Mouse (Mus musculus) G1E (cell line): ENCODE measurements at regions not wholly inside any gene's neighbourhood (a gene's known extent, or its start where the extent isn't known, plus 50 kb on each side); places are given as distances from the start of the nearest gene placed in this dataset.
"Not testable (repeated sequence)": the region's sequence is repeated elsewhere in the genome, so short reads cannot be mapped to it uniquely, and the experiment has no call there.

ENCODE experiments used
- ATAC-seq: 2 replicates; pipeline ENCODE4 v1.8.0; 2016; ENCODE audit warnings: mild to moderate bottlenecking; ENCODE audit not compliant: insufficient number of reproducible peaks, poor library complexity, low FRiP score, severe bottlenecking; ENCODE audit errors: extremely low read depth
- DNase-seq: peaks from one replicate; pipeline ENCODE4 v3.0.0; 2012; ENCODE audit warnings: low spot score
- H3K27me3 ChIP-seq: 2 replicates; pipeline ENCODE4 v1.6.1; 2012; ENCODE audit warnings: mild to moderate bottlenecking, low read length, inconsistent platforms; ENCODE audit not compliant: insufficient read depth
- H3K36me3 ChIP-seq: replicated peaks from 2 replicates; pipeline ENCODE3; 2012; ENCODE audit warnings: mild to moderate bottlenecking, inconsistent platforms
- H3K4me1 ChIP-seq: 2 replicates; pipeline ENCODE4 v1.6.1; 2012; ENCODE audit warnings: low read depth, low read length, inconsistent platforms, mixed read lengths; ENCODE audit not compliant: insufficient read depth
- H3K4me3 ChIP-seq: 2 replicates; pipeline ENCODE4 v1.5.1; 2012; ENCODE audit warnings: low read depth, mild to moderate bottlenecking, inconsistent platforms, low read length, moderate library complexity, mixed read lengths
- H3K9me3 ChIP-seq: replicated peaks from 2 replicates; pipeline ENCODE4 v1.6.1; 2012; ENCODE audit warnings: inconsistent platforms
- CTCF ChIP-seq: IDR thresholded peaks from 2 replicates; pipeline ENCODE4 v1.5.1; 2012; ENCODE audit warnings: low read depth, low read length, inconsistent platforms, mixed read lengths
- GATA1 ChIP-seq: IDR thresholded peaks from 2 replicates; pipeline ENCODE4 v1.6.1; 2012; ENCODE audit warnings: borderline replicate concordance, low read length, inconsistent platforms, mixed read lengths
- GATA2 ChIP-seq: IDR thresholded peaks from 2 replicates; pipeline ENCODE4 v1.6.1; 2012; ENCODE audit warnings: low read depth, low read length, inconsistent platforms, borderline replicate concordance
- POLR2AphosphoS5 ChIP-seq: IDR thresholded peaks from 2 replicates; pipeline ENCODE4 v1.6.1; 2012; ENCODE audit warnings: low read depth, low read length, inconsistent platforms; ENCODE audit not compliant: insufficient replicate concordance
- TAL1 ChIP-seq: conservative IDR thresholded peaks from 2 replicates; pipeline ENCODE4 v1.6.1; 2012; ENCODE audit warnings: low read depth, low read length, inconsistent platforms, mixed read lengths

- H3K4me3 ChIP-seq, H3K4me1 ChIP-seq, H3K9me3 ChIP-seq, DNase-seq, ATAC-seq, H3K36me3 ChIP-seq, H3K27me3 ChIP-seq: not testable (repeated sequence)
Observed at GRCm38 (mm10) chr4:9724801-9725200, 1149.5 kb upstream of the 2610301B20Rik start.

GRCm38 (mm10) chr4:9737691-9738090 is 1136.6 kb upstream of the 2610301B20Rik start:
- peaks cover 36% of the 10 kb centered on the region for H3K4me1 ChIP-seq
- H3K27me3 ChIP-seq = no peaks in the 10 kb centered on the region
- TF ChIP-seq GATA2 (no peak), GATA1 (no peak), POLR2AphosphoS5 (no peak)
- no peak for DNase-seq
- no peak for ATAC-seq
- H3K4me3 ChIP-seq = no peak overlapping the region
- no peaks in the 10 kb centered on the region for H3K9me3 ChIP-seq
- H3K36me3 ChIP-seq = no peaks in the 10 kb centered on the region

GRCm38 (mm10) chr4:9747411-9747938 is 1126.8 kb upstream of the 2610301B20Rik start:
- no peak overlapping the region; the same call in 1 of the 2 replicates for H3K4me3 ChIP-seq
- DNase-seq = peak; percentile 6
- peaks cover 77% of the 10 kb centered on the region for H3K4me1 ChIP-seq
- H3K36me3 ChIP-seq = no peaks in the 10 kb centered on the region
- ATAC-seq = peak; percentile 87
- TF ChIP-seq TAL1 (peak; percentile 66), GATA2 (no peak)
- H3K9me3 ChIP-seq = no peaks in the 10 kb centered on the region
- no peaks in the 10 kb centered on the region for H3K27me3 ChIP-seq

- Histone ChIP-seq H3K9me3 (no peaks in the 10 kb centered on the region), H3K36me3 (no peaks in the 10 kb centered on the region), H3K4me3 (no peak overlapping the region), H3K27me3 (no peaks in the 10 kb centered on the region), H3K4me1 (peaks cover 70% of the 10 kb centered on the region)
- TF ChIP-seq GATA1 (no peak), TAL1 (peak; percentile 79)
- ATAC-seq = peak; percentile 61
- peak; percentile 31 for DNase-seq
Observed at GRCm38 (mm10) chr4:9748110-9748509, 1126.2 kb upstream of the 2610301B20Rik start.

- no peak for DNase-seq
- peak; percentile 35; the same call in 1 of the 2 replicates for ATAC-seq
Observed at GRCm38 (mm10) chr4:9749877-9750276, 1124.4 kb upstream of the 2610301B20Rik start.

GRCm38 (mm10) chr4:9750404-9750803 is 1123.9 kb upstream of the 2610301B20Rik start:
- H3K27me3 ChIP-seq = no peaks in the 10 kb centered on the region
- DNase-seq = no peak
- ATAC-seq = no peak
- H3K9me3 ChIP-seq = no peaks in the 10 kb centered on the region
- no peaks in the 10 kb centered on the region for H3K36me3 ChIP-seq
- TF ChIP-seq GATA2 (no peak), TAL1 (no peak), POLR2AphosphoS5 (no peak), CTCF (no peak), GATA1 (no peak)
- H3K4me3 ChIP-seq = no peak overlapping the region
- H3K4me1 ChIP-seq = peaks cover 54% of the 10 kb centered on the region

More at GRCm38 (mm10) chr4:9749877-9750276, 1124.4 kb upstream of the 2610301B20Rik start:
- Histone ChIP-seq H3K4me1 (peaks cover 58% of the 10 kb centered on the region), H3K4me3 (no peak overlapping the region), H3K36me3 (no peaks in the 10 kb centered on the region), H3K9me3 (no peaks in the 10 kb centered on the region), H3K27me3 (no peaks in the 10 kb centered on the region)
- TF ChIP-seq TAL1 = peak; percentile 66
- no peak for TF ChIP-seq GATA2

GRCm38 (mm10) chr4:9763321-9763720 is 1111.0 kb upstream of the 2610301B20Rik start:
- Histone ChIP-seq H3K27me3 (no peaks in the 10 kb centered on the region), H3K36me3 (no peaks in the 10 kb centered on the region), H3K9me3 (no peaks in the 10 kb centered on the region), H3K4me1 (peaks cover 9% of the 10 kb centered on the region), H3K4me3 (no peak overlapping the region)
- TF ChIP-seq GATA1 (no peak), CTCF (no peak), TAL1 (no peak)
- no peak for ATAC-seq
- DNase-seq = no peak
